Mouse (Mus musculus) embryo, embryonic 11.5 days (tissue): ENCODE measurements around the gene Tet2.

Experiments used
- DNase-seq: peaks from one replicate; pipeline ENCODE4 v3.0.0-alpha.2; 2012; ENCODE audit warnings: low read depth, low spot score

The Tet2 gene

DNA sequence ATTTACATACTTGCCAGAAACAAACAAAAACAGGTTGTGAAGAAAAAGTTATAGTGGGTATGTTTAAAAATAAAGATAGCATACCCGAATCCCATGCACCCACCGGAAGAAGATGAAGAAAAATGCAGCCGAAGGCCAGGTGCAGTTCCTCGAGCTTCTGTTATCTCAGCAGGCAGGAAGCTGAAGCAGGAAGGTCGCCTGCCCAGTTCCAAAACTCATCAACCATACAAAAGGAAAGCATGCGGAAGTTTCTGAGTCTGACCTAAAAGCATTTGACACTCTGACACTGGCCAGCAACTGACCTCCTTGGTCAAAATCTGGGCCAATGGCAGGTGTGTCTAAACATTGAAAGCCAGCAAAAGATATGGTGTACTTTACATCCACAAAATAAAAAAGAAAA lies 26.8 kb downstream of the Tet2 start:
- DNase-seq, result no peak

DNA sequence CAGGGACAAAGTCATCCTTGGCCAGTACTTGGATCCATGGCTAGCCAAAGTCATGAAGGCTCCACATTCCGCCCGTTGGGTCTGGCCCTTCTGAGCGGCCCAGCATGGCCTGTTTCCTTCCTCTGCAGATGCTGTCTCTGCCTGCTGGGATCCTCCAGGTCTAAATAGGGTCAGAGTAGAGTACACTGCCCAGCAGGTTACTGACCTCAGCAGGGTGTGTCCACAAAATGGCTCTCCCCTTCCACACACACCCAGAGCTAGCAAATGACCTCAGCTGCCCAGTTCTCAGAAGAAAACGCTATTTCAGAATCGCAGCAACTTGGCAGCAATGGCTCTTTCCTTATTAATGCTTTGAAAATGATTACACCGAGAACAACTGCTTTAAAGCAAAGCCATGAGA lies 27.5 kb downstream of the Tet2 start:
- DNase-seq, result no peak

DNA sequence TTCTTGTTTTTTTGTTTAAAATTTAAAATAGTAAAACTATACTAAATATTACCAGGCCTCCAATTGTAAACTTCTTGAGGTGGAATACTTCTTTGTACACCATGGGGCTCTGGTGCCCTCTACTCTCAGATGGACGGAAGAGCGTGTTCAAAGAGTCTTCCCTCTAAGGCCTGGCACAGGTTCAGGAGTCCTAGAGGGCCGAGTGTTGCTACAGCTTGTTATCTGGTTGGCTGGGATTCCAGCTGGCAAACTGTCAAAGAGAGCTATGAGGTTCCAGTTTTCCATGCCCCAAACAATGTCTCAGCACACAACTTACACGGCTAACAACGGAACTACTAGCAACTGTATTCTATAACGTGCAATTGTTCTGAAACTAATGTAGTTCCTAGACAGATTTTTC lies 28.8 kb downstream of the Tet2 start:
- no peak for DNase-seq

DNA sequence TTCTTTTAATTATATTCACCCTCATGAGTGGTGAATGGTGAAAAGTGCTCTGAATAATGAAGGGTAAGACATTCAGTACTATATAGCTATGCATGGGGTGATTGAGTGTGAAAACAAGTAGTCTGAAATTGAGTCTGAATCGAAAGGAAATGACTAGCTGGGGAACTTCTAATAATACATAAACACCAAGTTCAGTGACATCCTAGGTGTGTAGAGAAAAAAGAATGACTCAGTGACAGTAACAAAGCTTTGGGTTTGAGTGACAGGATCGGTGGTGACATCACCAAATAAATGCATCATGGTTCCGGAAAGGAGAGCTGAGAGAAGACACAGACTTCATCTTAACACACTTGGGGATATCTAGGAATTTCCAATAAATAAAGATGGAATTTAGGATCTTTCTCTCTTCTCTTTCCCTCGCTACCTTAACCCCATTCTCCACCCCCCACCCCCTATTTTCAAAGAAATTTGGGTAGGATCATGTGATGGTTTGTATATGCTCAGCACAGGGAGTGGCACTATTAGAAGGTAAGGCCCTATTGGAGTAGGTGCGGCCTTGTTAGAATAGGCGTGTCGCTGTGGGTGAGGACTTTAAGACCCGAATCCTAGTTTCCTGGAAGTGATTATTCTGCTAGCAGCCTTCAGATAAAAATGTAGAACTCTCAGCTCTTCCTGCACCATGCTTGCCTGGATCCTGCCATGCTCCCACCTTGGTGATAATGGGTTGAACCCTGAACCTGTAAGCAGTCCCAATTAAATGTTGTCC lies 29.6 kb downstream of the Tet2 start:
- no peak for DNase-seq

DNA sequence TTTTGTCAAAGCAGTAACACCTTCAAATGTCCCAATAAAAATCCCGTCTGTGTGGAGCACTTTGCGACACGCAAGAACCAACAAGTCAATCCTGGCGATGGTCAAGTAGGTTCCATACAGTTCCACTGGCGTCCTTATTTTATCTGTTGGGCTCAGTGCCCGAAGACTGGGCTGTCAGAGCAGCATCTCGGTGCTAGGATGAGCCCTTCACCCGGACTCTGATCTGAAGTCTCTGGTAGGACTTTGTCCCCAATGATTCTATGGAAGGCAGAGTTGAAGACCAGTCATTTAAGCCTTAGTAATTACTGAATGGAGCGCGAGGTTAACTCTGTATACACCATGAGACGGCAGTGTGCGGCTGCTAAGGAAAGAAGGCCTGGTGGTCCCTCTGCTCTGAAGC lies 30.6 kb downstream of the Tet2 start:
- no peak for DNase-seq

DNA sequence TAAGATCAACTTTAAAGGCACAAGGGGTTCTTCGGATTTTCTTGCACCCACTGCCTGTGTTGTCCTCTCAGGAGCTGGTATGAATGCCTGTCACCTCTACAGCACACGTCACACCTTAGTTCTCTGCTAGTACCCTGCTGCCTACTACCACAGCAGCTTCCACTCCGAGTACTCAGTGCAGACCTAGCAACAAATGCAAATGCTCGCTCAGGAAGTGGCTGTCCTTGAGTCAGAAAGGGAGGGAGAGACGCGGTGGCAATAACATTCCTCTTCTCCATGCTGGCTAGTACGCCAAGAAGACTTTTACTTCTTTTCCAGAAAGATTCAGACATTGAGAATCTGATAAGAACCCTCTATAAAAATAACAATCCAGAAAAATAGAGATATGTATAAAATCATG lies 31.5 kb downstream of the Tet2 start:
- no peak for DNase-seq

DNA sequence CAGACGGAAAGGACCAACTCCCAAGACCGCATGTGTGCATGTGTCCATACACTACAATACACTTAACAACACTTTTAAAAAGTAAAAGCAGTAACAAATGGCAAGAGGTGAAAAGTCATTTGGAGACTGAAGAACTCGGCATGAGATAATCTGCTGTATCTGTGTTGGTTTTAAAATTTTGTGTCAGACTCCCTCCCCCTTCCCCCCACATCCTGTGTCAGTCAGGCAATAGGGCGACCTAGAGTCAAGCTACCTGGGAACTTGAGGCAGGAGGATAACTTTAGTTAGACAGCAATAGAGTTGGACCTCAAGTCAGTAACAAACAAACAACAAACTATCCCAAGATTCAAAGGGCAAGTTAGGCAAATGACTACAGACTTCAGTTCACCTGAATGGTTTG lies 34.6 kb downstream of the Tet2 start:
- no peak for DNase-seq

DNA sequence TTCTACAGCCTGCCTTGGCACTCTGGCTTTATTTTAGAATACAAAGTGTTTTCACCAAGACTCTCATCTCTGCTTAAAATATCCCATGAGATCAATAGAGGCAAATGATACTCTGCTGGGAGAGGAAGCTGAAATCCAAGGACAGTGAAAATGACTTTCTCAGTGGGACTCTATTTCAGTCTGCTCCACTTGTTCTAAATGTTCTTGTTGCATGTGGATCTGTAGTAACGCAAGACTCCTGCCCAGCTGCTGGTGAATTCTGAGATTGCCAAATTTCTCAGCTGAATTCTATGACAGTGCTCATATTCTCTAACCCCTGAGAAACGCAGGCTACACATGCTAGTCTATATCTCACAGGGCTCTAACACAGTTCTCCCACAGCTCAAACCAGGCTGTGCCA lies 35.1 kb downstream of the Tet2 start:
- no peak for DNase-seq

DNA sequence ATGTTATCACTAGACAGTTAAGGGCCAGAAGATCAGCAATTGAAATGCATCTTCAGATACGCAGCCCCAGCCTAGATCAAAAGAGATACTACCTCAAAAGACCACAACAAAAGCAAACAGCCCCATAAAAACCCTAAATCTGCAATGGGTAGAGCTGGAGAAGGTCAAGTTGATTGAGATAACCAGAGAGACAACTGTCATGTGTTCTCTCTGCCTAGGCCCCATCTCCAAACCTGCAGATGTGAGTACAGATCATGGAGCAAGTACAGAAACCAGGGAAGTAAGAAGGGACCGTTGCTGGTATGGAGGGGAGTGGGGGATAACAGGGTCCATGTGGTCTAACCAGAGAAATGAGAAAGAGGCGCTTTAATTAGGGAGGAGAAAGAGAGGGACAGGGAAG lies 36.1 kb downstream of the Tet2 start:
- no peak for DNase-seq

DNA sequence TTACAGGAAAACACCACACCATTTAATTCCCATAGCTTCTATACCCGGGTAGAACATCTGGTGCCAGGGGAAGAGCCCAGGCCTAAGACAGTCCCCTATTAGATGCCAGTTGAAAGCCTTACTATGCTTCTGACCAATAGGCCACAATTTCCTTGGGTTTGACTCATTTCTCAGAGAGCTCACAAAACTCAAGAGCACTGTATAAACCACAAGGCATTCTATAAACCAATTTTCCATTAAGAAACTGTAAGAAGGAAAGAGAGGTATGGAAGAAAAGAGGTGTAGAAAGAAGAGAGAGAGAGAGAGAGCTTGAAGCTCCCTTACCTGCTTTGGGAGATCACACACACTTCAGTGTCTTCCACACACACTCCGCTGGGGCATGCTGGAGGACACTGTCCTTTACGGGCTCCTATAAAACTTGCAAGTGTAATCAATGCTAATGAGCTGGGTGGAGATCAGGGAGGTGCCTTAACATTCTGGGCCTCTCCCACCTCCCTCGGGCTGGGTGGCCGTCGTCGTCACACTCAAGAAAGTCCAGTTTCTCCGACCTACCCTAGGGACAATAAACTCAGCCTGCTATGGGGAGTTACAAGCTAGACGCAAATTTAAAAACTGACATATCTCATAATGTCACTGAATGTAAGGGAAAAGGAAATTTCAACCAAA lies 38.5 kb downstream of the Tet2 start:
- DNase-seq, result no peak

DNA sequence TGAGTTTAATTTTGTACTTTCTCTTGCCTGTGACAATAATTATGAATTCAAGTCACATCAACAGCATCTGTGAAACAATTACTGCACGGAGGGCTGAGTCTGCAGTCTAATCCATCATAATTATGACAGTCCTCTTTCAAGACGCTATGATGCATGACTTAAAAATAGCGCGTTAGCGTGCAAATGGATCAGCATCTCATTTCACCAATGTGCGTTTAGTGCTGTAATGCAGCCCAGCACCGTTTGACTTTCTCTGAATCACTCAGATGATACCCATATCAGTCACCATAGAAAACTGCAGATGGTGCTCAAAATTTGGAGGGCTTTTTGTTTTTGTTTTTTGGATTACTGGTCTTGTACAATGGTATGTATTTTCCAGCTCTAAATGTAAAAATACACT lies 48.0 kb downstream of the Tet2 start:
- DNase-seq, result no peak

DNA sequence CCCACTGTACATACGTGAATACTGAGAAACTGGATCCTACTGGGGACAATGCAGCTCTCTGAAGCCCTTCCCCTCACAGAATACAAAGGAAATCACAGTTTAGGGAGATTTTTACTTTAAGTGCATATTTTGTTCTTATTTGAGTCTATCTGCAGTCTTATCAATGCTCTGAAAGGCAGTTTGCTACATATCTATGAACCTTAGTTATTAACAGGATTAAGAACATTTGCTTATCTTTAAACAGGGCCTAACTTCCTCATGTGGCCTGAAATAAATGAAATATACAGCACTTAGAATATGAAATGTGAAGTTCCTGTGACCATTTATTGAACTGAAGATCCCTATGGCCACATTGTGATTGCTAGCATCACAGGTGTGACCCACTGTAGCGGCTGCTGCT lies 53.6 kb downstream of the Tet2 start:
- DNase-seq, result no peak

DNA sequence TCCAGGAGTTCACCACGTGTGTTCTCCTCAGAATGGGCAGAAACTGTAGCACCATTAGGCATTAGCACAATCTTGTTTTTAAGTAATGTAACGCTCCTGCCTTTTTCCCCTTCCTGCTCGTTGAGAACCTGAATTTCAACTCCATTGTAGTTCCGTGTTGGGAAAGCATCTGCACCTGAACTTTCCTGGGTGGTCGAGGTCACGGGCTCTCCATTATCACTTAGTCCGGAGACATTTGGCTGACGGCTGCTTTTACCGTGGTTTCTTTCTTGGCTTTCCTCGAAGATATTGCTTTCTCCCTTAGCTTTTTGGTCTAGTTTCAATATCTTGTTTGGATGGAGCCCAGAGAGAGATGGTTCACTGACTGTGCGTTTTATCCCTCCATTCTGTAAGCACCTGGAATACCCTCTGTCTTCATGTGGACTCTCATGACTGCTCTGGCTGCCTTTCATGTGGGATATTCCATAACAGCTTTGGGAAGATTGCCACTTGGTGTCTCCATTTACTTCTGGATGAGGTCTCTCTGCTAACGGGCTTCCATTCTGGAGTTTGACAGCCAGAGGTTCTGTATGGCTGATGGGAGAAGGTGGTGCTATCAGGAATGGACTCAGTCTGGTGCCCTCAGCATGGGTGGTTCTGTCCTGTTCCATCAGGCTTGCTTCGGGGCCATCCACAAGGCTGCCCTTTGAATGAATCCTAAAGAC lies 56.8 kb downstream of the Tet2 start:
- DNase-seq, result no peak

DNA sequence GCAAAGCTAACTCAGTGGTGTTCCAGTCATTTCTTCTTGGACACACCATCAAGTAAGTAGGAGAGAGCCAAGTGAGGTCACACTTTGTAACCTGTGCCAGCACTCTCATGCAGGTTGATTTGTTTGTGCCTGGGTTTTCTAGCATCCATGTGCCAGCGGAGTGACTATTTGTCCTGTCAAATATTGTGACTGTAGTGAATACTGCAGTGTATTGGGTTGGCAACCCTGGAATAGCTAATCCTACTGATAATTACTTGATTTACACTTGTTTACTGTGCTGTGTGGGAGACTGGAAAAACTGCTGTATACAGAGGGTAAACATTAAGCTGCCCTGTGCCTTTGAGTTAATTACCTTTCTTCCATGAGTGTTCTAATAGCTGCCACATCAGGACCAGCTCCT lies 62.1 kb downstream of the Tet2 start:
- DNase-seq, result no peak

DNA sequence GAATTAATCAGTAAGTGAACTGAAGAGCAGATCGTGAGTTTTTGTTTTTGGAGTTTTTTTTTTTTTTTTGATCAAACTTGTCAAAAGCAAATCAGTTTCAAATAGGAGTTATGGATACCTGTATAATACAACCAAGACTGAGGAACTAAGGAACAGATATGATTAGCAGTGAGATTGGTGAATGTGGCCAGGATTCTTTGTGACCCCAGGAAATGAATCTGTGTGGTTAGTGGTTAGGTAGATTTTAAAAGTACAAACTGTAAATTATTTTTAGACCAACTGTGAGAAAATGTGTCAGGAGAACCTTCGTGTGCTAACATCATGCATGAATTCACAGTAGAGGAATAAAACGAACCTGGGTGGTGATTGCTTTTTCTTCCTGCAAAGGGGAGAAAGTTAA lies 66.0 kb downstream of the Tet2 start:
- no peak for DNase-seq

DNA sequence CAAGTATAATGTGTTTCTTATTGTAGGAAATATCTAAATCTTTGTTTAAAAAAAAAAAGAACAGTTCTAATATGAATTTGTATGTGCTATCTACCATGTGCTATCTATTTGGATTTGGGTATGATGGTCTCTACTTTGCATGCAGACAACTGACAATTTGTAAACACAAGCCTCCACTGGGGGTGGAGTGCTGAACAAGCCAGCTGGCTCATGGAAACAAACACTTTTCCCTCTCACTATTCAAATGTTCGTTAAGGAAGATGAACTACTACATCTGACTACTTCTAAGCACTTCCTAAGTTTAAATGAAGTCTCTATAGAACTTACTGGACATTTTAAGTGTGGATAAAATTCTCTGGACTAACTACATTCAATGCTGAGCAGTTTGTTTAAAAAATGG lies 71.2 kb downstream of the Tet2 start:
- DNase-seq, result no peak

DNA sequence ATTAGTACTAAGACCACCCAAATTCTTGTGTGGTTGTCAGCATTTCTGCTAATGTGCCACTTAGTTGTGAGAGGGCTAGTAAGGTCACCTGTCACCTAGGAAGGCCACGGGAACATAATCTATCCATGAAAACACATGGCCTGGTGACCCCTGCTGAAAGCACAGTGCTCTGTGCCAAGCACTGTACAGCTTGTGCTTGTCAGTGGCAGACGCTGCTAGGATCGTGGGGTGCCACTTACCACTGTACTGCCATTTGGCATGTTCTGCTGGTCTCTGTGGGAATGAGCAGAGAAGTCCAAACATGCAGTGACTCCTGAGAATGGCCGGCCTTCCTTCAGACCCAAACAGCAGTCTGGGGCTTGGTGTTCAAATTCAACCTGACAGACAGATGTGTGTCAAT lies 73.8 kb downstream of the Tet2 start:
- no peak for DNase-seq

DNA sequence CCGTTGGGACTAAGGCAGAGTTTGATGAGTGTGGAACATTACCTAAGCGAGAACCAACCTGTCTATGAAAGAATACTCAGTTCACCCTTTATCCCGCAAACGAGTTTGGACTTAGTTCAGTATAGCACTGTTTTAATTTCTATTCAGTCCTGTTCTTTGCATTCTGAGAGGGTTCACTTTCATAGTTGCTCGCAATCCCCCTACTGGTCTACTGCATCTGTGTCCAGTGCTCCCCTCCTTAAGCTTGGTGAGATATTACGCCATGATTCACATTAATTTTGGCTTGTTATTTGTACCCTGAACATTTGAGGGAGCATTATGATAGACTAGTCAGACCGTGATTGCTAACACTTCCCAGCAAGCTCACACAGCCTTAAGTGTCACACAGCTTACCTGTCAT lies 76.1 kb downstream of the Tet2 start:
- no peak for DNase-seq

DNA sequence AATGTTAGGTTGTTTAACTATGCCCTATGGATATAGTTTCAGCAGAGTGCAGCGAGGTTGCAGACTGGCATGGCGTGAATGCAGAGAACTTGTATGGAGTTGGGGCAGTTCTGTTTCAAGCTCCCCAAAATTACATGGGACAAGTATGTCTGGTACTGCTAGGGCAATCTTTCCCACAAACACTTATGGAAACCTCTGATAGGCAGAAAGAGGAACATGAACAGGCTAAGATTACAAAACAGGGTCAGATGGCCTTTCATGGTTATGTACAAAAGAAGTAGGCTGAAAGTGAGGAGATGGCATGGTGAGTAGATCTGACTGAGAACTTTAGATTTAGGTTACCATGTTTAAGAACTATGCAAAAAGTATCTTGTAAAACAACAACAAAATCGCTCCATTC lies 81.7 kb downstream of the Tet2 start:
- DNase-seq, result no peak

DNA sequence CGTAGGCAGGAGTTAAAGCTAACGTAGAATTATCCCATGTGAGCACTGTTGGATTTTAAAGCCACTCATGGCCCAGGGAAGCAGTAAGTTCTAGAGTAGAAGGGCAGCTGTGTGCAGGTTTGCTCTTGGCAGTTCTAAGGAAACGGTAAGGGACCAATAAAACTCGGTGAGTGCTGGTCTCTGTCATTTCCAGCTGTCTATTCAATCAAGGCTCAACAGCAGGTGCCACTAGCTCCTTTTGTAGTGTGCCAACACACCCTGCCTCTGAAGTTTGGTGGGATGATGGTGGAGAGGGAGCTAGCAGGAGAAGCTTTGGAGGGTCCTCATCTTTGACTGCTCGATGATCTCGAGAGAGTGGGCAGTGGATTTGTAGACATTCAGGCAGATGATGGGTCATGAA lies 82.5 kb downstream of the Tet2 start:
- no peak for DNase-seq

DNA sequence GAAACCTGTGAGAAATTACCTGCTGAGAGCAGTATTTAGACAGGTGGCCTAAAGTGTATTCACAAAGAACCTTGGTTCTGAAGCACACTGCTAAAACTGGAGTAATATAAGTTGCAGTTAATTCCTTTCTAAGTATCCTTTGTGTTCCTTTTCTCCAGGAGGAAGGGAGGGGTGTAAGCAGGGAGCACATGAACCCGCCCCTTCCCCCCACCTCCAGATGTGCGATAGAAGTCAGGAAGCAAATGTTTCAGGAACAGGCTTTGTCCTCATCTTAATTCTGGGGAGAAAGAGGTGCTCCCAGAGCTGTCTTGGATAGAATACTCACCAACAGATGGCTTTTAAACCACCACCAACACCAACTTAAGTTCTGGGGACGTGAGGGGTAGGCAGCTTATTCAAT lies 82.9 kb downstream of the Tet2 start:
- DNase-seq, result no peak

DNA sequence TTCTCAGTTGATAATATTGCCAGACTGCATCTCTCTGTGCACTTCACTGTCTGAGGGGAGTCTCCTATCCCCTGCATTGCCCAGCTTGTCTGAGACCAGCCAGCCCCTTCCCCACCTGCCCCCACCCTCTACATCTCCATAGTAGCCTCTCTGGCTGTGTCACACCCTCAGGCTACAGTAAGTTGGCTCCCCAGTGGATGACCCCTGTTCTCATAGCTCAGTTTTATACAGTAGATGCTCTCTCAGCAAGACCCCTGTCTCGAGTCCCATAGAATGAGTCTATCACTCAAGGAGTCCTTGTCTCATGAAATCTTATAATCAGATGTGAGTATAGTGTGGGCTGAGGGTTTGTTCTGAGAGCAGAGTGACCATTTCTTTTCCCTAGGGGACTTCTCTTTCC lies 85.8 kb downstream of the Tet2 start:
- DNase-seq, result no peak

DNA sequence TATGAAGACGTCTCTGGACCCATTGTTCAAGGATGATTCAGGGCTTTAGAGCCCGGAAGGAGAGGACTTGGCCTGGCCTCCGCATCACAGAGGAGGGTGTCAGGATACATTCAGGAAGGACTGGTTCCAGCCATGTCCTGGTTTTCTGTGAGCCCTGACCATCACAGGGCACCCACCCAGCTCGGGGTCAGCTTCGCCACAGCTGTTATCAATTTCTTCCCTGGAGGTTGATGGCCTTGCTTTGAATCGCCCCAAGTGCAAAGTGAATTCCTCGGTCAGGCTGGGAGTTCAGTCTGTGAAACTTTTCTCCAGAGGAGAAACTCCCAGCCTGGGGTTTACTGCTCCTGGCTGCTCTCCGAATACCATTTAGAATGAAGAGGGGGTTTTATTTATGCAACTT lies 91.0 kb downstream of the Tet2 start:
- DNase-seq, result no peak
